Mouse (Mus musculus) gastrocnemius, adult 18-20 months (tissue): ENCODE data around the gene Tnfsfm13. TPM values are rescaled to one million over a fixed set of nuclear protein-coding genes. Genes with fewer than 3 reads are reported as not detected.
"Not testable (repeated sequence)": the region's sequence is repeated elsewhere in the genome, so short reads cannot be mapped to it uniquely, and the experiment has no call there.

Source experiments
- DNase-seq: peaks from one replicate; pipeline ENCODE4 v3.0.0; 2021; ENCODE audit warnings: low spot score
- long read RNA-seq, 2 experiments: library from polyadenylated mRNA; stranded (forward); transcript quantifications; one replicate each; pipeline ENCODE4 v2.0.0; 2021
- total RNA-seq, 2 experiments: library from RNA; stranded (reverse); gene quantifications; 2 replicates each; pipeline ENCODE4 v1.2.3; 2021

Gene Tnfsfm13
- 1 to 10 TPM; 1.1 to 1.3 TPM for total RNA-seq
- long read RNA-seq, experiment 1, partial matches to known transcripts = 2 of 3 reads
- long read RNA-seq, experiment 1, other reads (novel, unspliced or antisense) = 1 of 3 reads
- long read RNA-seq, experiment 2, partial matches to known transcripts = 0 of 3 reads
- long read RNA-seq, experiment 2, other reads (novel, unspliced or antisense) = 1 of 3 reads

DNA sequence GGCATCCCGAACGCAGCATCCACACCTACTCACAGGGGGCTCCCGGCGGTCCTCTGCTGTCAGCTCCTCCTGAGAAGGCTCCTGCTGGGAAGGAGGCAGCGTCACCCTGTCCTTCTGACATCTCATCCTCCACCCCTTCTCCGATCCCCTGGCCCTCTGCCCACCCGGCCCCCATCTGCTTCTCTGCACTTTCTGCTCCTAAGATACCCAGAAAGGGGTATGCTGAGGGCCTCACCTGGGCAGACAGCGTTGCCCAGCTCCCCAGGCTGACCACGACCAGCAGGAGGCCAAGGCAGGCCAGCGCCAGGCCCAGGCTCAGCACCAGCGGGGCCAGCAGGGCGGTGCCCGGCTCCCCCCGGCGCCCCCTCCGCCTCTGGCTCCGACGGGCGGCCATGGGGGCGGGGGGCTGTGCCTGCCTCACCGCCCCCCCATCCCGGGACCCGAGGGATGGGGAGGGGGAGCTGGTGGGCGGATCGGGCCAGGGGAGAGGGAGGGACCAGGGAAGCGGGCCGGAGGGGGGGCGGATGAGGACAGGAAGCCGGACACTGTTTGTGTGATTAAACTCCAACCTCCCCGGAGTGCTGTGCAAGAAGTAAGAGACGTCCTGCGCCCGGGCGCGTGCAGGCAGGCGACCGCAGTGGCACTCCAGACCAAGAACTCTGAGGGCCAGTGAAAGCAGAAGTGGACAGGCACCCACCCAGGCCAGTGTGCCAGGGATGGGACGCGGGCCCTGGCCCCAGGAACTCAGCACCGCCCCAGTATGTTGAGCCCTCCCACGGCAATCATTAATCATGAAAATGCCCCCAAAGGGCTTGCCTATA, at the start of gene Tnfsfm13, which contains the start of gene Tnfsf12:
Gene Tnfsfm13, minus strand, starts transcription at position 738 of the 821 bp plus-strand sequence.
Gene Tnfsf12, minus strand, starts transcription at position 489 of the 821 bp plus-strand sequence.
- peak; percentile 74 for DNase-seq

DNA sequence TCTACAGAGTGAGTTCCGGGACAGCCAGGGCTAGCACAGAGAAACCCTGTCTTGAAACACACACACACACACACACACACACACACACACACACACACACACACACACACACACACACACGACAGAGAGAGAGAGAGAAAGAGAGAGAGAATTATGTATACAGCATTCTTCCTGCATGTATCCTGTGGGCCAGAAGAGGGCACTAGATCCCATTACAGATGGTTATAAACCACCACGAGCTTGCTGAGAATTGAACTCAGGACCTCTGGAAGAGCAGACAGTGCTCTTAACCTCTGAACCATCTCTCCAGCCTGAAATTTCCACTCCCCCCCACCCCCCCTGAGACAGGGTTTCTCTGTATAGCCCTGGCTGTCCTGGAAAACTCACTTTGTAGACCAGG, 35.5 kb upstream of the Tnfsfm13 start:
- DNase-seq = not testable (repeated sequence)

DNA sequence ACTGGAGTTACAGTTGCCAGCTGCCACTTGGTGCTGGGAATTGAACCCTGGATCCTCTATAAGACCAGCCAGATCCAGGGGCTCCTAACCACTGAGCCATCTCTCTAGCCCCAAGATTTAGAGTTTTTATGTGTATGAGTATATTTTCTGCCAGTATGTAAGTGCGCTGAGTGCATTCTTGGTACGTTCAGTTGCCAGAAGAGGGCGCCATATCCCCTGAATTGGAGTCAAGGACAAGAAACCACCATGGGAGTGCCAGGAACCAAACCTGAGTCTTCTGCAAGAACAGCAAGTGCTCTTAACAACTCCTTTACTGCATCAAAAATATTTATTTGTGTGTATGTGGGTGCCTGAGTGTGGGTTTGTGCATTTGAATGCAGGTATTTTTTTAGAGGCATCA, 33.2 kb upstream of the Tnfsfm13 start:
- peak; percentile 62 for DNase-seq

DNA sequence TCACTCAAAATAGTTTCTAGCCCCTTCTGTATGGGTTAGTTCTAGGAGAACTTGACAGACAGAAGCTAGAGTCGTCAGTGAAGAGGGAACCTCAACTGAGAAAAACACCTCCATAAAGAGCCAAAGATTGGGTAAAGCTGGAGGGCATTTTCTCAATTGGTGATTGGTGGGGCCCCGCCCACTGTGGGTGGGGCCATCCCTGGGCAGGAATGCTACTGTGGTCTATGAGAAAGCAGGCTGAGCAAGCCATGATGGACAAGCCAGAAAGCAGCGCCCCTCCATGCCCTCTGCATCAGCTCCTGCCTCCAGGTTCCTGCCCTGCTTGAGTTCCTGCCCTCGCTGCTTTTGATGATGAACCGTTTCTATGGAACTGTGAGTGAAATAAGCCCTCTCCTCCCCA, 30.1 kb upstream of the Tnfsfm13 start:
- DNase-seq = no peak

DNA sequence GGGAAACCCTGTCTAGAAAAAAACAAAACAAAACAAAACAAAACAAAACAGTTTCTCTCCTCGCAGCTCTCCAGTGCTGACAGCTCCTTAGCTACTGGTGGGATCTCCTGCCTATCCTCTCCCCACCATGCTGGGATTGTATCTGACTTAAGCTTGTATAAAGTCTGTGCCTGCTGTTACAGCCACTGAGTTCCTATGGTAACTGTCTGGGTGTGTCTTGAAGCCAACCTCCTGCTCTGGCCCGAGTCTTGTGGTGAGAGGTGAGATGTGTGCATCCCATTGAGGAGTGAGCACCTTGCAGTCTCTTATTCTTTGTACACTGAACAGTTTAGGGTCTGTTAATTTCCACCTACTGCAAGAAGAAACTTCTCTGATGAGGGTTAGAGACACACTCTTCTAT, 27.2 kb upstream of the Tnfsfm13 start:
- no peak for DNase-seq

DNA sequence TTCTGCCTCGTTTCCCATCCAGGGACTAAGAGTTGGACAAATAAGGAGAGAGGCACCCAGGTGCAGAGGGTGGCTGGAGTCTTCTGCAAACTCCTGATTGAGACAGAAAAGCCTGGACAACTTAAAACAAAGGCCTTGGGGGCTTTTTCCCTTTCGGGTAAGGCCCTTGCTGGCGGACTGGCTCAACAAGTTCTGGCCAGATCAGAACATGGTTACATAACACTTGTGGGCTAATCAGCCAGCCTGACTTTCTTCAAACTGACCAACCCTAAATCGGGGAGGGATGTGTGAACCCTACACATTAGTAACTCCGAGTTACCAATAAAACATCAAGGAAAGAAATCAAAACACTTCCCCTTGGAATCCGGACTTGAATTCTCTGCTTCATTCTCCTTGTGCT, 25.0 kb upstream of the Tnfsfm13 start:
- DNase-seq = no peak

DNA sequence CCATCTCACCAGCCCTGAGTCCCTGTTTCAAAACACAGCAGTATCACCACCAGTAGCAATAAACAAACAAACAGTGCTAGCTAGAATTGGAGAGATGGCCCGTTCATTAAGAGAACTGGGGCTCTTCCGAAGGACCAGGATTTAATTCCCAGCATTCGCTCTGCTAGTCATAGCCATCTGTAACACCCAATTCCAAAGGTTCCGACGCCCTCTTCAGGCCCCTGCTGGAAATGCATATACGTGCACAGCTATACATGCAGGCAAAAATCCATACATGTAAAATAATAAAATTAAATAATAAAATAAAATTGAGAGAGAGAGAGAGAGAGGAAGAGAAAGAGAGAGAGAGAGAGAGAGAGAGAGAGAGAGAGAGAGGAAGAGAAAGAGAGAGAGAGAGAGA, 23.5 kb upstream of the Tnfsfm13 start:
- DNase-seq = no peak

DNA sequence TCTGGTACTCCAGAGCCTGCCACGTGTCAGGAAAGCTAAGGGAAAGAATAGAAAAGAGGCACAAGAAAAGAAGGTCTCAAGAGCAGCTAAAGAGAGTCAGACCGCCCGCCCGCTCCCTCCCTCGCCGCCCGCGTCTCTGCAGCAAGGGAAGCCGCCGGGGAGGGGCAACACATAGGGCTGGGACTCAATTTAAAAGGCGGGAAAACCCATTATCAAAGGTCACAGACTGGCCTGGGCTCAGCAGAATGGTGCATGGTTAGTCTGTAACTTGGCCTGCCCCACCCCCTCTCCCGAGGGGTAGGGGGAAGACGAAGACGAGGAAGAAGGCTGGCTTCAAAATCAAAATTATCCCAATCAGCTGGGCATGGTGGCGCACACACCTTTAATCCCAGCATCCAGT, 22.8 kb upstream of the Tnfsfm13 start:
- no peak for DNase-seq

DNA sequence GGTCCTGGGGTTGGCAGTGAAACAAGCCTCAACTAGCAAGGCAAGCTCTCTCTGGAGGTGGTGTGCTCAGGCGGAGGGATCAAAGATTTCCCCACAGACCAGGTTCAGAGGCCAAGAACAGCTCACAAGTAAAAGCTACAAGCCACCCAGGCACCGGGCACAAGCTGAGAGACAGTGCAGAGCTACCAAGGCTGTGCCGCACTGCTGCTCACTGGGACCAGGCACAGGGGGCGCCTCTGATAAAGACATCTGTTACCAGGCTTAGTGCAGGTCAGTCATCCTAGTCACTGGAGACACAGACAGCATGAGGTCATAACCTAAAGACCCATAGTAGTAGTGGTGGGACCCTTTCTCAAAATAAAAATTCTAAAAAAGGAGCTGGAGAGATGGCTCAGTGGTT, 21.1 kb upstream of the Tnfsfm13 start:
- DNase-seq = no peak

DNA sequence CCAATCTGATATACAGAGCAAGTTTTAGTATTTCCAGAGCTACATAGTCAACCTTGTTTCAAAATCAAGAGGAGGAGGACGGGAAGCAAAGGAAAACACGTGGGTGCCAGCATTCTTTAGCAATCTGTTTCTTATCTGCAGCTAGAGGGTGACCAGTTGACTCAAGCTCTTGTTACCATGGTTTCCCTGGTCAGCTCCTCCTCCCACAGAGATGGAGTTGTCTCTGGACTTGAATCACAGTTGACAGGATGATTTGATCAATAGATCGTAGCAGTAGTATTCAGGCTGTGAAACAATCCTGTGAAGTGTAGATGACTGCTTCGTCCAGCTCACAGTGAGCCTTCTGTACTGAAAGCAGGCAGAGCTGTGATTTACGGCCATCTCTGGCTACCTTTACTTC, 20.0 kb upstream of the Tnfsfm13 start:
- DNase-seq = no peak

DNA sequence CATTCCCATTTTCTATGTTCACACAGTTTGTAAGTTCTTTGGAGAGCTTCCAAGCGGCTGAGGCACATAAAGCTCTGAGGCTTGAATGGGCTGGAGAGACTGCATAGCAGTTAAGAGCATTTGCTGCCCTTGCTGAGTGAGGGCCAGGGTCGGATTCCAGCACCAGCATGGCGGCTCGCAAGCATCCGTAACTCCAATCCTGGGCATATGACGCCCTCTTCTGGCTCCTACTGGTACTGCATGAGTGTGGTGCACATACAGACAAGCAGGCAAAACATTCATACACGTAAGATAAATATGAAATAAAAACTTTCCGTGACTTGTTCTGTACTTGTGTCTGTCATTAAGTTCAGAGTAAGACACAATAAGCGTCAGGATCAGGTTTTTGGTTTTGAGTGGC, 19.6 kb upstream of the Tnfsfm13 start:
- DNase-seq = no peak

DNA sequence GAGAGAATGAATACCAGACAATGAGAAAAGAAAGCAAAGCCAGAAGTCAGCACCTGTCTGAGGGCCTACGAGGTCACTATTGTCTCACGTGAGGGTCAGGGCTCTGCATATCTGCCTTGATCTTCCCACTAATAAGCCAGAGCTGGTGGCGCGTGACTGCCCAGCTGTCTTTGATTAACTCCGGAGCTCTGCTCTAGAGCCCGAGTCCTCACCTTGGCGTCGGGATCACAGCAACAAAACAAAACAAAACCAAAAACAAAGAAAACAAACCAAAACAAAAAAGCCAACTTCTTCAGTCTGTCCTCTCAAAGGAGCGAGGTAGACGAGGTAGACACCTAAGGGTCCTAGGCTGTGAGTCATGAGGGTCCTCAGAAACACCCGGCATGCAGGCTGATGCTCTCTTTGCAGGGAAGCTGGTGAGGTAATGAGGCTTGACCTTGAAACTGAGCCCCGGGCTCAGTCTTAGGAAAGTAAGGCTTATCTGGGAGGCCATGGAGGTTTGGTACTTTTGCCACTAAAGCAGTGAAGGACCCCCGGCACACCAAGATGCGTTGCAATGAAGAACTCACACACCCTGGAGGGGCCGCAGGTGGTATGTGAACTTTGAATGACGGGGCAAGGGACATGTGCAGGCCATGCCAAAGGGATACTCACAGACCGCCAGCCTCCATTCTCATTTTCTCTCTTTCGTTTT, 18.9 kb upstream of the Tnfsfm13 start:
- DNase-seq = no peak

DNA sequence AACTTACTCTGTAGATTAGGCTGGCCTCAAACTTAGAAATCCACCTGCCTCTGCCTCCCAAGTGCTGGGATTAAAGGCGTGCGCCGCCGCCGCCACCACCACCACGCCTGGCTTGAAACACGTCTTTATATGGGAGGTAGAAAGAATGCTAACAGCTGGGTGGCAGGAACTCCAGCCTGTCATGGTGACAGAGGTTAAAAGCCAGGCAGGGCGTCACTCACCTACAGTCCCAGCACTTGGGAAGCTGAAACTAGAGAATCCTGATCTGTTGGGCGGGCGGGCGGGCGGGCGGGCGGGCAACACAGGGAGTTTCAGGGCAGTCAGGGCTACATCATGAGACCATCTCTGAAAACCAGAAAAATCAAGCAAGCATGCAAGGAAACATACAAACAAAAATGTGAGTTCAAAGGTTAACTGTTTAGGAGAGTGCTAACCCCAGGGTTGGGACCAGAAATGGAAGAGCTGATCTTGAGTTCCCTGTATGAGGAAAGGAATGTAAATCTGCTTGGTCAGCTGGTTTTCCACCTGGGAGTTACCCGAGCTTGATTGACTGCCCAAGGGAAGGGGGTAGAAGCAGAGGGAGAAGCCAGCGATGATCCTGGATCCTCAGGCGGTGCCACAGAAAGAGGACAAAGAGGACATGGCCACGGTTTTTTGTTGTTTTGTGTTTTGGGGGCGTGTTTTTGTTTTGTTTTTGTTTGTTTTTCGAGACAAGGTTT, 17.2 kb upstream of the Tnfsfm13 start:
- DNase-seq = no peak

DNA sequence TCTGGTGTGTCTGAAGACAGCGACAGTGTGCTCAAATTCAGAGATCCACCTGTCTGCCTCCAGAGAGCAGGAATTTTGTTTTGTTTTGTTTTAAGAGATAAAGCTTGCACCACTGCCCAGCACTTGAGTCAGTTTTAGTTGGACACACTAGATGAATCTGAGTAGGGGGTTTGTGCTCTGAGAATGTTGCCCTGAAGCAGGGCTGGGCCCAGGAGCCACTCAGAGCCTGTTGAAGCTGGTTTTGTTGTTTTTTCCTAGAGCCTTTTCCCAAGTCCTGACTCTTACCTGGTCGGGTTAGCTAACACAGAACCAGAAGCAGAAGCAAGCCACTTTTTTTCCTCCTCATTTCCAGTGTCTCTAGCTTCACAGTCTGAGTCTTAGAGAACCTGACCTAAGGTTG, 15.2 kb upstream of the Tnfsfm13 start:
- no peak for DNase-seq

DNA sequence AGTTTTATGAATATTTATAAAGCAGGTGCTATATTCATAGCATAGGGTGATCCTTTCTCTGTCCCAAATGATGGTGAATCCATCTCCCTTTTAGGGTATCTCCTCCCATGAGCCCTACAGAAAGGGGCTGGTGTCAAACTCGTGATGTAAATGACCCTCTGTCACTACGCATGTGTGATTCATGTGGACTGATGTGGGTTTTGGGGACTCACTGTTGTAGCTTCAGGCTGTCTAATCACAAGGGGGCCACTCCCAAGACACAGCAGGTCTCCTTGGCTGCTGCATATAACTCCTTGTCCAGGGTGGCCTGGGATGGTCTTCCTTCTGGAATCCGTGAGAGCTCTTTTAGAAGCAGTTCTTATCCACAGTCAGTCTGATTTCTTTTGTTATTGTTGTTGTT, 14.6 kb upstream of the Tnfsfm13 start:
- no peak for DNase-seq

DNA sequence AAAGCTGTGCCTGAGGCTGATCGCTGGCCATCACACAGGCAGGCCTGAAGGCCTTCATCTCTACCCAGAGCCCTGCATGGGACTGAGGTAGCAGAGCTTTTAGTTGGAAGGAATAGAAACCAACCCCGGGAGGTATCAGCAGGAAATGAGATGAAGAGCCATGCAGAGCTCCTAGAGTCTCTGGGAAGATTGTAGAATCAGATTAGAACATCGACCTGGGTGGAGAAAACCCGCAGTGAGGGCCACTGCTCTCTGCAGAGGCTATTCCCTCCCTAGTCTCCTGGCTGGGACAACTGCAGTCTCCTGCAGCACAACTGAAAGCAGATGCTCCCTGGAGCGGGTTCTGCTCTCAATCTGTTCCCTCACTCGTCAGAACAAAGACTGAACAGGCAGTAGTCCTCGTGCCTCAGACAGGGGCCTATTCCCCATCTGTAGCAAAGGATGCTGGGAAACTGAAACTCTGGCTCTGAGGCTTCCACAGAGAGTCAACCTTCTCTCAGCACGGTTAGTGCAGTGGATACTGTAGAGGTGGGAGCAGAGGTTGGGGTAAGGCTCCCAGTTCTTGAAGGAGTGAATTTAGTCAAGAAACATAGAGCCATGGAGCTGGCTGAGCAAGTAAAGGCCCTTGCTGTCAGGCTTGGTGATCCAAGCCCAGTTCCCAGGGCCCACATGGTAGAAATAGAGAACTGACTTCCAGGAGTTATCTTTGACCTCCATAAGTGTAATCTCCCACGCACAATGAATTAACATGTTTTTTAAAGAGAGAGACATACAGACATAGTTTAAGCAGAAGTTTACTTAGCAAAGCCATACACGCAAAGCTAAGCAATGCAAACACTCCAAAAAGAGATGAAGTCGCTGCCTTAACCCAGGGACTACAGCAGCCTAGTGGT, 13.9 kb upstream of the Tnfsfm13 start:
- DNase-seq = no peak

DNA sequence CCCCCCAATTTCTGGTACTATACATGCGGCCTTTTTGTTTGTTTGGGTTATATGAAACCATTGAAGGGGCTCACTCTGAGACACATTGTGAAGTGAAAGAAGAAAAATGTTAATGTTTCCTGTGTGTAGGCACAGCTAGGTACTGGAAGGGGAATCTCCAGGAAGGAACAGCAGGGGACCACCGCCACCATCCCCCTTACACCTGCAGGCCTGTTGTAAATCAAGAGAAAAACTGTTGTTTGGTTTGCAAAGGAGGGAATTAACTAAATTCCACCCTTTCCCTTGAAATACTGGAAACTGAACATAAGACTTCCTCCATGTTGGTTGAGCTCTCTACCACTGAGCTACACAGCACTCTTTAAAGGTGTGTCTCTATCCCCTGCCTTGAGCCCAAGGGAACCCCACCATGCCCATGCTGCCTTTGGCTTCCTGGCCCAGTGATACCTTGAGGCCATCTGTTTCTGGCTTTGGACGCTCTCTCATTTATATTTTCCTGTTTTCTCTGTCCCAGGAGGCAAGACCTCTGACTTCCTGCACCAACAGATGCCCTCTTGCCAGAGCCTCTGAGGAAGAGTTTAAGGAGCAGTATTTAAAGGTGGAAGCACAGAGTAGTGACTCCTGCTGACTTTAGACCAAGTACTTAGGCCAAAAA, 12.8 kb upstream of the Tnfsfm13 start:
- DNase-seq = no peak

DNA sequence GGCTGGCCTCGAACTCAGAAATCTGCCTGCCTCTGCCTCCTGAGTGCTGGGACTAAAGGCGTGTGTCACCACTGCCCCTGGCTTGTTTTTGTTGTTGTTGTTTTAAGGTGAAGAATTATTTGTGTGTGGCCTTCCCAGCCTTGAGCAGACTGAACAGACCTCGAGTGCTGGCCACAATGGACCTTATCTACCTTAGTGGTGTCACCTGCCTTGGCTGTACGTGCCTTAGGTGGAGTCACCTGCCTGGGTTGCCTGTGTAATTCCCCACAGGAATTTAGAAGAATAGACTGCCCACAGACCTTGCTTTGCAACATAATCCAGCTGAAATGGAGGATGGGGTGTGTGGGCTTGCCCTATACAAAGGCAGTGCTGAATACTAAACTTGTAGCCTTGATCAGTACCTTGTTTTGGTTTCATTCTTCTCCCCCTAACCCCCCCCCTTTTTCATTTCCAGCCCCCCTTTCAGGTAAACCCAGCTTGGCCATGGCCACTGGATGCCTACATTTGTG, 12.0 kb upstream of the Tnfsfm13 start:
- DNase-seq = no peak

DNA sequence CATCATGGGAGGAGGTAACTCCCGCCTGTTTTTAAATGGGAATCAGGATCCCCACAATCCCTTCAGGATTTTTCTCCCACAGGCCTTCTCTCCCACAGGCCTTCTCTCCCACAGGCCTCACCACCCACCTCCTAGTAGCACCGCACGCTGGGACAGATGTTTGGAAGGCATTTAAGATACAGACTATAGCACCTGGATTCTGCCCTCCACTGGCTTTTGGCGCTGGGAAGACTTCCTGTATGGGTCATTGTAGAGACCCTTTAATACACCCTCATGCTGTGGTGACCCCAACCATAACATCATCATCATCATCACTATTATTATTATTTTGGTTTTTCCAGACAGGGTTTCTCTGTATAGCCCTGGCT, 11.6 kb upstream of the Tnfsfm13 start:
- DNase-seq = no peak

DNA sequence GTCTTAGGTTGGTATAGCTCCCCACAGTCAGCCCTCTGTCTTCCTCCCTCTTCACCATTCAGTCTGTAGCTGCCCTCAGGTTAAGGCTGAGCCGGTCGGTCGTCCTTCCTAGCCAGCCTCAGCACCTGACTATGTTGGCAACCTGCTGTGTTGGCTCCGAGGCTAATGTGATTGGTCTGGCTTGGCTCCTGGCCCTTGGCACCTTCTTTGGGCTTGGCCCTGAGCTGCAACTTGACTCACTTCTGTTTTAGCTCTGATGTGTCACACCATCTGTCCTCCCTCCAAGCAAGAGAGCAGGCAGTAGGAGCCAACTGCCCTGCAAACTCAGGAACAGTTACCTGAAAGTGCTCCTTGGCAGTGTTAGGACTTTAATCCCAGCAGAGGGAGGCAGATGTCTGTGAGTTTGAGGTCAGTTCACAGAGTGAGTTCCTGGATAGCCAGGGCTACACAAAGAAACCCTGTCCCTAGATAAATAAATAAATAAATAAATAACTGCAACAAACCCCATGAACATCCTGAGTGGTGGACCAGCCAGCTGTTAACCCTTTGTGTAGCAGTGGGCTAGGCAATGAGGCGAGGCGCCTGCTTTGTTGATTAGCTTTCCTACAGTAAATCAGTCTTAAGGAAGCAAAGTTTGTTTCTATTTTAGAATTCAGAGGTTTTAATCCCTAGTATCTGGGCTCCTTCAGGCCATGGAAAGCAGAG, 11.0 kb upstream of the Tnfsfm13 start:
- DNase-seq = peak; percentile 93
